Mouse (Mus musculus) 3T3-L1 (cell line): ENCODE data around the gene Spata13.

Experiments used
- DNase-seq: peaks from one replicate; pipeline ENCODE4 v3.0.0-alpha.2; 2015; ENCODE audit warnings: low read depth, low spot score

Spata13 gene

DNA sequence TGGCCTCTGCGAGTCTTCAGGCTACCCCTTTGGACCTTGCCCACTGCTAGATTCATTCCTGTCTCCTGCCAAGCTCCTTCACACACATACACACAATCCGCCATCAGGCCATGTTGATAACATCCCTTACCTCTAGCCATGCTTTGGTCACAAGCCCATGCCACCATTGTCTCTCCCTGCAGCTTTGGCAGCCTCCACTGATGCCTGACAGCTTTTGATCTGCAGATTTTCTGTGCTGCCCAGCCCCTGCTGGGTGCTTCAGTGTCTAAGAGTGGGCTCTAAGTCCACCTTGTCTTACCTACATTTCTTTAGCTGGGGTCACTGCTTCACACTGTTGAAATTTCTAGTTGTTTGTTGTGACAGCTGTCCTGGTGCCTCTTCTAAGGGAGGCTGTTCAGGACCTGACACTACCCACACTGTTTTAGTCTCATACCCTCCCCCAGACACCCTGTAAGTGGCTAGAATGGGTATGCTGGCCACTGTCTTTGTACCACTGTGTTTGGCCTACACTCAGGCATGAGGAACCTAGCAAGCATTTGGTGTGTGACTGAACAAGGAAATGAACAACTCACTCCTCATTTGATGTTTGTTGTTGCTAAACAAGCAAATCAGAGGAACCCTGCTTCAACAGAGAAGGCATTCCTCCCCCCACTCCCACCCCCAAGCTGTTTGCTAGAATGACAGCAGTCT, 43.0 kb downstream of the Spata13 start:
- no peak for DNase-seq

- no peak for DNase-seq
Observed at GRCm38 (mm10) chr14:60682361-60683023, 48.7 kb downstream of the Spata13 start.

DNA sequence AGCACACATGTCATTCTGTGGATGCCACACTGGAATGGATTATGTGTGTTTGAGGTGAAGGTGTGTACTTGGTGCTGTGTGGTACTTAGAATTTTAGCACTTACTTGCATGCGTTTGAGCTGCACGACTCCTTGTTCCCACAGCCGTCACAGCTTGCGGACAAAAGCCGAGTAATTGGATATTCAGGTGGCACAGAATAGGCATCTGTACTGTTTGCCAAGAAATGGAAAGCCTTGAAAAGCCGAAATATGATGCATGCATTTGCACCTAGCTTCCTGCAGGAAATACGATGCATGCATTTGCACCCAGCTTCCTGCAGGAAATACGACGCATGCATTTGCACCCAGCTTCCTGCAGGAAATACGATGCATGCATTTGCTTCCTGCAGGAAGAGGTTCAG, 50.2 kb downstream of the Spata13 start:
- DNase-seq = no peak

- DNase-seq = no peak
Observed at GRCm38 (mm10) chr14:60686733-60687132, 52.9 kb downstream of the Spata13 start.

DNA sequence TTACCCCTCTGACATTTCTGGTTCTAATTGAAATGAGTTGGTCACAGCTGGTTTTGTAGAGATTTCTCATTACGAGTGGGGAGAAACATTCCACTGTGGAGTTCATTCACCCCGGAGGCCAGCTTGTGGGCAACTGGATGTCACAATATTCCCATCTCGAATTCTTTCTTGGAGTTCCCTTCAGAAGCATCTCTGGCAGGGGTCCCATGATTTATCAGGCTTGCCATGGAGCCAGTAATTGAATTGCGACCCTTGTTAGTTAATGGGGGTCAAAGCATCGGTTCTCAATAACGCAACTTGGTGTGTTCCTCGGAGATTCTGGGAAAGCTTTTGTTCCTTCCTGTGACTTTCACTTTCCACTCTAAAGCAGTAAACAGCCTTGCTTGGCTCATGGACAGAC, 53.4 kb downstream of the Spata13 start:
- DNase-seq = no peak

GRCm38 (mm10) chr14:60688509-60689205, 54.9 kb downstream of the Spata13 start:
- DNase-seq = peak; percentile 32

- DNase-seq = no peak
Observed at GRCm38 (mm10) chr14:60689768-60690167, 56.0 kb downstream of the Spata13 start.

- no peak for DNase-seq
Observed at GRCm38 (mm10) chr14:60690631-60691030, 56.8 kb downstream of the Spata13 start.

GRCm38 (mm10) chr14:60693122-60693536, 59.3 kb downstream of the Spata13 start:
- DNase-seq = no peak

DNA sequence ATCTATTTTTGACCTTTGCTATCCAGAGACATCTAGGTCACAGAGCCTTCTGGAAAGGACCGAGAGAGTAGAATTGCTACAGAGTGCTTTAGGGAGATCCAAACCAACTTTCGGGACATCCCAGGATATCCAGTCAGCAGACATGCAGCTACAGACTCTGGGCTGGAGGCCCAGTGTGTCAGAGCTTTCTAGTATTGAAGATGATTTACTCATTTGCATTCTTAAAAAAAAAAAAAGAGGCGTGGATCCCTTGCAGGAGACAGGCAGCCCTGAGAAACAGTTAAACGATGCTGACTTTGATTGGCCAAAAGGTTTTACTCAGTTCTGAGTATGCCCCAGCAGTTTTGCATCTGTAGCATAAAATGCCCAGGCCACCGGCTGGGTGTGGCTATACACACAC, 59.9 kb downstream of the Spata13 start:
- peak; percentile 42 for DNase-seq

DNA sequence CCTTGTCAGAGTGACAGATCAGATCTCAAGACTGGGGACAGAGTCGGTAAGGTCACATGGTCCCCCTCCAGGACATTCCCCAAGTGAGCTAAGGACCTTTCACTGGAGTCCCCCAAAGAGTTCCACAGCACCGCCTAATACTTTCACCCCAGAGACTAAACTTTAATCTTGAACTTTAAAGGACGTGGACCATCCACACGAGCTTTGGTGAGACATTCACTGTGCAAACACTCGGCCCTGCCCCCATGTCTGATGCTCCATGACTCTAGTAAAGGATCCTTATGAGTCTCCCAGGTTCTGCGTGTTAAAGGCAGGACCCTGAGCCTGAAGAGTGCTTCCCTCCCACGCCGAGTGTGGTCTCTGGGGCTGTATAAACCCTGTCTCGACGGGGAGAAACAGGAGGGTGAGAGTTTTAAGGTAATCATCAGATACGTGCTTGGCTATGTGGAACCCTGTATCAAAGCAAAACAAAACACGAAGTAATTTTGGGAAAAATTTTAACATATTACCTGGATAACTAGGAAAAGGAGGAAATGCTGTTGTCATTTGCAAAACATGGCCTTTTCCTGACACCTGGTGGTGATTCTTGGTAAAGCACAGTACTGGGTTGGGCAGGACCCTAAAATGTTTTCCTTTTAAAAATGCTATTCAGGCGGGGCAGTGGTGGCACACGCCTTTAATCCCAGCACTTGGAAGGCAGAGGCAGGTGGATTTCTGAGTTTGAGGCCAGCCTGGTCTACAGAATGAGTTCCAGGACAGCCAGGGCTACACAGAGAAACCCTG, 60.6 kb downstream of the Spata13 start:
- peak; percentile 72 for DNase-seq

- DNase-seq = no peak
Observed at GRCm38 (mm10) chr14:60697351-60697750, 63.5 kb downstream of the Spata13 start.

DNA sequence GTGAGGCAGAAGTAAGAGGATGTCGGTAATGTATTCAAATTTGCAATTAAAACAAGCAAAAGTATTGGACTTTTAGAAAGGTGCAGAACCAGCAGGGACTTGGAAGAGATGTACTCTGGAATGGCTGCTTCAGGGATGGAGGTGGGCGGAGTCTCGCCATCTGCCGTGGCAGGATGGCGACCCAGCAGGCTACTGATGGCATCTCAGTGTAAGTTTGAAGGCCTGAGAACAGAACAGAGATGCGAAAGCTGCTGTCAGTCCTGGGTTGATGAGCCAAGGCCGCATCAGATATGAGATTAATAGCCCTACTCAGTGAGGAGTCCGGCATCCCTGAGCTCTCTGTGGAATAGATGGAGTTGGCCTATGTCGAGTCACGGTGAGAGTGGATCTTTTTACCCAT, 65.2 kb downstream of the Spata13 start:
- DNase-seq = no peak

DNA sequence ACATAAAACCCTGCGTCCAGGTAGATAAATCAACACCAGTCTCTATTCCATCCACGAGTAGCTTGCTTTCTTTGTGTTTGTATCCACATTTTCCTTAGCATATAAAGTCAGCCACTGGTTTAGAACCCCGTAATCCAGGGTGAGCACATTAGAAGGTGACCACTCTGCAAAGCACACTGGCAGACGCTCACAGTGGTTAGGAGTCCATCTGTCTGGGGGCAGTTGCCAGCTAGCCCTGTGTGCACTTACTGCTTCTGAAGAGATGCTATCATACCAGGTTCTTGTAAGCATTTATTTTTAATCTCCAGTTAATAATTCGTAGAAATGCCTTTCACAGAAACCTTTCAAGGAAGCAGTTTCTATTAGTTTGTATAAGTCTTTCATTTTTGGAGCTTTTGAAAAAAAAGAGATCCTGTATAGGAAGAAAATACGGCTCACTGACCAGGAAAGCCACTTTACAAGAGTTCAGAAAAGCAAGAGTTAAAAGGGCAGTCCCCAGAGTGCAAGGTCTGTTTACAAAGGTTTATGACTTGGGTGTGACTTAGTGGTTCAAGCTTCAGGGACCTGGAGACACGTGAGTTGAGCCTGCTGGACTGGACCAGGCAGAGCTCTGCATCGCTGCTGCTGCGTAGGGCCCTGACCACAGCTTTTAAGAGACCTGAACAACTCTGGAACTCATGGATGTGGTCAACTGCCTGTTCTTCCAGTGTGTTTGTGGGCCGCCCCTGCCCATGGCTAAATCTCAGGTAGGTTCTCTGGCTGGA, 68.8 kb downstream of the Spata13 start:
- DNase-seq = no peak

DNA sequence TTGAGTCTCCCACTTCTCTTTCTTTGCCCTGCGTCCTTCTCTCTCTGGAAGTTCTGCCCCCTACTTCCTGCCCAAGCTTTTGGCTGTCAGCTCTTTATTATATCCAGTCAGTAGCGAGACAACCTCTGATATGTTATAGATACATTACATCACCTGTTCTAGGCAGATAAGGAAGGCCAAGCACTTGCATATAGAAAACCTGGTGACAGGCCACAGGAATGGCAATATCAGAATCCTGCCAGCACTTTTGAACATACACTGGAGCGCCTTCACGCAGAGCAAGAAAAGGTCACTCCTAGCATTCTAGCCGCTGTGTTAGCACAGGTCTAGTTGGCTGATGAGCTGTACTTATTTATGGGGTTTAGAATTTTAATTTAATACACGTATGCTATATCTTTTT, 70.7 kb downstream of the Spata13 start:
- DNase-seq = no peak

DNA sequence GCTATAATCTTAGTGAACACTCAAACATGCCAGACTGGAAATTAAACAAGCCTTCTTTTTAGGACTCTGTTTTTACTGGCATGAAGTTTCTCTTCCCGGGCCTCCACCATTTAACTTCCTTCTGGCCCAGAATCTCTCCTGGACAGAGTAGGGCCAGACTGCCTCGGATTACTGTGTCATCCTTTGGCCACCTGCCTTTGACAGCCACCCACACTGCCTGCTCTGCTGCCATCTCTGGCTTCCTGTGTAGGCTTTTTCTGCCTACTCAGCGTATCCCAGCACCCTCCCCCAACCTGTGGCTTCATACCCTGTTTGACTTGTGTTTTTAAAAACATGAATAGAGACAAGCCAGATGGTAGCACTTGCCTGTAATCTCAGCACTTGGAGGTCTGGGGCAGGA, 71.2 kb downstream of the Spata13 start:
- peak; percentile 42 for DNase-seq

DNA sequence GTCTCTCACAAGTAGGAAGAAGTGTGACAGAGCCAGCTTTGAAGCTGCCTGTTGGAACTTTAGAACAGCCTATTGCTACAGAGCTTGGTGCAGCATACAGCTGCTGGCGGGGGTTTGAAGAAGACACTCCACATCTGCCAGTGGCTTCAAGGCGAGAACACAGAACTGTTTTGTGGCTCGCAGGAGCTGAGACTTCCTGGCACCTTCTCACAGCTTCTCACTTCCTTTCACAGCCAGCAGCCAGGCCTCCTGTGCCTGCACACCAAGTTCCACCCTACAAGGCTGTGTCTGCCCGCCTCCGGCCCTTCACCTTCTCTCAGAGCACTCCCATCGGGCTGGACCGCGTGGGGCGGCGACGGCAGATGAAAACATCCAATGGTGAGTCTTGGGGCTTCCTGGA, 75.4 kb downstream of the Spata13 start:
- DNase-seq = no peak

DNA sequence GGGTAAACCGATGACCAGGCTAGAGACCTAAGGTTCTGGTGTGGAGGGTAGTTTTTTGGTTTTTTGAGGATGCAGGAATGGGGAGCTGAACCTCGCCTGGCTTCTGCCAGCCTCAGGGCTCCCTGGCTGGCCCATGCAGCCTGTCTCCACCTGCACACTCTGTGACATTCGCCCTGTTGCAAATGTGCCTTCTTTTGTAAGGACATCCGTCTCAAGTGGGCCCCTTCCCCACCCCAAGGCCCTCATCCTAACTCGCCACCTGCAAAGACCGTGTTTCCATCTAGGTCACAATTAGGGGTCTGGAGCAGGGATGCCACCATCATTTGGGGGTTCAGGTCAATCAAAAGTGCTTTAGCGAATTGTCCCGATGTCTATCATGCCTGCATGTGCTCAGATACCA, 75.9 kb downstream of the Spata13 start:
- no peak for DNase-seq

DNA sequence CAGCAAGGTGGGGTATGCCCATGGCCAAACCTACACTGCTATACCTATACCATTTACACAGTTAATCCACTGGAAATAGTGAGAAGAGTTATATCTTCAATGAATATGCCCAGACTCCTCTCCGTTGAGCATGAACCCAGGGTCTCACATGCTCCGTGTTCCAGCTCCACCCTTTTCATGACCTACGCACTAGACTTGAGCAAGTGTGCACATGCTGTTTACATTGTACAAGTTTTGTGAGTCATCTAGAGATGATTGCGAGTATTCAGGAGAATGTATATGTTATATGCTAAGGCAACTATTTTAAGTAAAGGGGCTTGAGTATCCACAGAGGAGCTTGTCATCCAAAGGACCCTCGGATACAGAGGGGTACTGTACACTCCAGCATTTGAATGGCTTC, 77.4 kb downstream of the Spata13 start:
- no peak for DNase-seq

GRCm38 (mm10) chr14:60711590-60712288, 77.9 kb downstream of the Spata13 start:
- no peak for DNase-seq
